Mouse (Mus musculus): ENCODE data around the gene Mrpl14. TPM values are rescaled to one million over a fixed set of nuclear protein-coding genes. Genes with fewer than 3 reads are reported as not detected.

Mrpl14 gene
- total RNA-seq, 2 experiments from 2014 or later: 42.0 to 45.8 TPM

DNA sequence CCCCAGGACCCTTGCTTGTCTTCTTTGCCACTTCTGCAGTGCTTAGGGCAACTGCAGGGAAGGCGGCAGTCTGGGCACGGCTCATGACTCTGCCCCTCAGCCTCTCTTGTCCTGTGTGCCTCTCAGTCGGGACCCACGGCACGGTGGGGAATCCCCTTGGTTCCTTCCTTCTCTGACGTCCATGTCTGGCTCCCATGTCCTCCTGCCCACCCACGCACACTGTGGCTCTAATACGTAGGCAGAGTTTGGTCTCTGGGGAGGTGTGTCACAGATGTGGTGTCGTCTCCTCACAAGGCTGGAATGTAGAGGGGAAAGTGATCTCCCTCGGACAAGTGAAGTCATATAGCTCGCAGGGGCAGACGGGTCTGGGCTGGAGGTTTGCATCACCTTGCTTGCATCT is 60.6 kb downstream of the Mrpl14 start:
- DNase-seq (ENCODE audit: low spot score in 2 of 2): no peak

DNA sequence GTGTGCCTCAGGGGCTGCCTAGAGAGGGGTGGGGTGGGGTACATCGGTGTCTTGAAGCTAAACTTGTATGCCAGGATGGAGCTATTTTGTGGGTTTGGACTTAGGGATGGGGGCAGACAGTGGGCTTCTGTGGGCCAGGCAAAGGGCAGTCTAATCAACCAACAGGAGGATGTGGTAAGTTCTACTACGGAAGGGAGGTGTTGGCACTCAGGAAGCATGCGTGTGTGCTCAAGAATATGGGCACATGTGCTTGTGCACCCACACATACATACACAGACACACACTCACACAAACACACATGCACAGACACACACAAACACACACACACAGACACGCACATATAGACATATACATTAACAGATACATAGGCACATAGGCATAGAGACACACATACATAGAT is 61.2 kb downstream of the Mrpl14 start:
- DNase-seq (ENCODE audit: low spot score in 2 of 2): no peak

Other genes with a start within 250 kb of the Mrpl14 start
- gene Spats1, start 210.9 kb upstream of the Mrpl14 start, total RNA-seq (2021): 1 to 10 TPM; 4.7 to 6.2 TPM
- 10 to 100 TPM; 24.1 to 25.6 TPM for gene Aars2, start 179.5 kb upstream of the Mrpl14 start, total RNA-seq (2021)
- gene Tcte1, start 162.9 kb upstream of the Mrpl14 start, total RNA-seq (2021): 1 to 10 TPM in 1 of 2 experiments, under 1 TPM in 1; 0.94 to 1.4 TPM
- 100 to 1,000 TPM; 129 to 136 TPM for gene Tmem151b, start 136.6 kb upstream of the Mrpl14 start, total RNA-seq (2021)
- gene Nfkbie, start 130.6 kb upstream of the Mrpl14 start, total RNA-seq (2021): 1 to 10 TPM; 1.8 to 2.8 TPM
- gene Slc35b2, start 122.4 kb upstream of the Mrpl14 start, total RNA-seq (2021): 10 to 100 TPM; 26.0 to 30.0 TPM
- gene Hsp90ab1, start 113.1 kb upstream of the Mrpl14 start, total RNA-seq (2021): 1,000 to 10,000 TPM; 1,506 to 1,598 TPM
- 10 to 100 TPM; 21.7 to 28.0 TPM for gene Slc29a1, start 86.7 kb upstream of the Mrpl14 start, total RNA-seq (2021)
- not detected for gene Mymx, start 84.2 kb upstream of the Mrpl14 start, total RNA-seq (2021)
- gene Capn11, start 27.0 kb upstream of the Mrpl14 start, total RNA-seq (2021): under 1 TPM; 0.33 to 0.91 TPM
- 100 to 1,000 TPM; 158 to 170 TPM for gene Tmem63b, start 583 bp downstream of the Mrpl14 start, total RNA-seq (2021)
- not detected for gene 1600014C23Rik, start 47.5 kb downstream of the Mrpl14 start, total RNA-seq (2021)